Mouse (Mus musculus) kidney, adult 2 months (tissue): ENCODE data around the gene Wnt9b.

ENCODE experiments used
- CTCF ChIP-seq: fragments of 200-500 bp; conservative IDR thresholded peaks from 2 replicates; pipeline ENCODE4 v1.5.1; 2011; ENCODE audit warnings: low read depth, mild to moderate bottlenecking, control low read depth, low read length, moderate library complexity, mixed read lengths; ENCODE audit not compliant: insufficient read depth, insufficient read length
- POLR2A ChIP-seq: fragments of 200-500 bp; IDR thresholded peaks from one replicate; pipeline ENCODE4 v1.6.1; 2011; ENCODE audit warnings: low read depth, low read length, control low read depth

DNA sequence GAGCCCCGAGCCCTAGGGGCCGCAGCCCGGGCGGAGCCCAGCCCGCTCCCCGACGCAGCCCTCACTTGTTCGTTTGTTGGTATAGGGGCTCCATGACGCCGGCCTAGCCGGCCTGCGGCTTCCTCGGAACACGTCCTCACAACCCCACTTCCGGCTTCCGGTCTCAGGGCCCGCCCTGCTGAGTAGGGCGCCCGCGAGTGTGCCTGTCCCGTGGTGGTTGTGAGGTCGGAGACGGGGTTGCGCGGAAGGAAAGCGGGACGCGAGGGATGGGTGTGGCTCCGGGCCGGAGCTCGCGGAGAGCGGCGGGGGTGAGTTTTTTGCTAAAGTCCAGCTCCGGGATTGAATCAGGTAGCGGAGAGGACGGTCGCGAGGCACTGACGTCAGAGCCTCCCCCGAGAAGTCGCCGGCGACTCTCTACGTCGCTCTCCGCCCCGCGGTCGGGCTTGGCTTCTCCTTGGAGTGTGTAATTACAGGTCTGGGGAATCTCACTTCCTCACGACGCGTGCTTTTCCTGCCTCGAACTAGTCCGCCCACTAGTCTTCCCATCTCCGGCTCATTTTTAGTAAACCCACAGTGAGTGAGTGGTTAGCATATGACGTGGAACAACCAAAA lies 52.0 kb downstream of the Wnt9b start, which contains the start of gene Gosr2:
- TF ChIP-seq POLR2A (peak; percentile 61), CTCF (0 out of 2 replicates have a peak, but pooled peaks have one; percentile 6)
